Mouse (Mus musculus) E14TG2a.4 (cell line): Measurements from ENCODE around the gene Phf7.

Experiments used
- H3K27me3 ChIP-seq: 2 replicates; pipeline ENCODE4 v1.6.1; 2014; ENCODE audit warnings: low read length, control low read depth; ENCODE audit not compliant: insufficient read depth
- H3K36me3 ChIP-seq: 2 replicates; pipeline ENCODE4 v1.6.1; 2014; ENCODE audit warnings: low read length, control low read depth; ENCODE audit not compliant: insufficient read depth
- H3K4me1 ChIP-seq: replicated peaks from 2 replicates; pipeline ENCODE4 v1.6.1; 2014; ENCODE audit warnings: low read depth, low read length, control low read depth
- H3K4me3 ChIP-seq: replicated peaks from 2 replicates; pipeline ENCODE4 v1.5.1; 2014; ENCODE audit warnings: mild to moderate bottlenecking, low read length
- H3K9me3 ChIP-seq: 2 replicates; pipeline ENCODE4 v1.6.1; 2014; ENCODE audit warnings: low read length, control low read depth
- CTCF ChIP-seq: conservative IDR thresholded peaks from 2 replicates; pipeline ENCODE4 v1.5.1; 2014; ENCODE audit warnings: low read length
- NANOG ChIP-seq: IDR thresholded peaks from 2 replicates; pipeline ENCODE4 v1.6.1; 2014; ENCODE audit warnings: borderline replicate concordance, low read length, mixed read lengths
- POU5F1 ChIP-seq: IDR thresholded peaks from 2 replicates; pipeline ENCODE4 v1.6.1; 2014; ENCODE audit warnings: low read length, borderline replicate concordance

The Phf7 gene

GRCm38 (mm10) chr14:31251084-31251604 lies at the start of gene Phf7, which contains the start of gene Bap1:
Gene Phf7 (minus strand): TSS chr14:31251317.
Gene Bap1 (plus strand): TSS chr14:31251450.
- peak within 1 kb of the TSS; percentile 99 for H3K4me3 ChIP-seq
- no peak for TF ChIP-seq NANOG
- TF ChIP-seq POU5F1: no peak
- TF ChIP-seq CTCF: no peak
- H3K36me3 ChIP-seq: peaks cover 37% of the 10 kb centered on the region
- no peaks in the 10 kb centered on the region for H3K9me3 ChIP-seq
- H3K27me3 ChIP-seq: peaks cover 20% of the 10 kb centered on the region
- H3K4me1 ChIP-seq: peaks cover 21% of the 10 kb centered on the region

- Histone ChIP-seq H3K4me3 (no peak overlapping the region), H3K4me1 (no peaks in the 10 kb centered on the region), H3K27me3 (0 out of 2 replicates have a peak, but pooled peaks cover 9% of the 10 kb centered on the region), H3K9me3 (no peaks in the 10 kb centered on the region), H3K36me3 (no peaks in the 10 kb centered on the region)
- TF ChIP-seq CTCF (no peak), NANOG (no peak), POU5F1 (no peak)
Measured at GRCm38 (mm10) chr14:31285728-31286127, 34.6 kb upstream of the Phf7 start.

GRCm38 (mm10) chr14:31272164-31272563 lies 21.0 kb upstream of the Phf7 start:
- no peak overlapping the region for H3K4me3 ChIP-seq
- TF ChIP-seq CTCF (peak; percentile 77), POU5F1 (no peak)
- no peaks in the 10 kb centered on the region for H3K36me3 ChIP-seq
- H3K9me3 ChIP-seq: peaks cover 16% of the 10 kb centered on the region
- peaks cover 21% of the 10 kb centered on the region for H3K27me3 ChIP-seq
- H3K4me1 ChIP-seq: peaks cover 18% of the 10 kb centered on the region

- no peak for TF ChIP-seq NANOG
- Histone ChIP-seq H3K36me3 (no peaks in the 10 kb centered on the region), H3K4me1 (peaks cover 18% of the 10 kb centered on the region), H3K9me3 (peaks cover 7% of the 10 kb centered on the region; the same call in 1 of the 2 replicates), H3K4me3 (no peak overlapping the region), H3K27me3 (peaks cover 29% of the 10 kb centered on the region)
Measured at GRCm38 (mm10) chr14:31271121-31271520, 20.0 kb upstream of the Phf7 start.

- peak overlapping the region; percentile 74 for H3K4me3 ChIP-seq
- peaks cover 33% of the 10 kb centered on the region for H3K27me3 ChIP-seq
- TF ChIP-seq CTCF (no peak), POU5F1 (no peak), NANOG (no peak)
- no peaks in the 10 kb centered on the region for H3K9me3 ChIP-seq
- H3K4me1 ChIP-seq: peaks cover 18% of the 10 kb centered on the region
- no peaks in the 10 kb centered on the region for H3K36me3 ChIP-seq
Measured at GRCm38 (mm10) chr14:31269456-31270100, 18.5 kb upstream of the Phf7 start.

GRCm38 (mm10) chr14:31268301-31269001 lies 17.3 kb upstream of the Phf7 start:
- peak overlapping the region; percentile 74; the same call in 1 of the 2 replicates for H3K4me3 ChIP-seq
- TF ChIP-seq NANOG (no peak), CTCF (no peak), POU5F1 (no peak)
- H3K36me3 ChIP-seq: no peaks in the 10 kb centered on the region
- no peaks in the 10 kb centered on the region for H3K9me3 ChIP-seq
- peaks cover 33% of the 10 kb centered on the region for H3K27me3 ChIP-seq
- peaks cover 18% of the 10 kb centered on the region for H3K4me1 ChIP-seq

GRCm38 (mm10) chr14:31267649-31268048 lies 16.5 kb upstream of the Phf7 start:
- Histone ChIP-seq H3K4me1 (peaks cover 18% of the 10 kb centered on the region), H3K4me3 (no peak overlapping the region)
- TF ChIP-seq NANOG (no peak), CTCF (no peak), POU5F1 (no peak)

GRCm38 (mm10) chr14:31260932-31261331 lies 9.8 kb upstream of the Phf7 start:
- H3K27me3 ChIP-seq: 0 out of 2 replicates have a peak, but pooled peaks cover 4% of the 10 kb centered on the region
- no peaks in the 10 kb centered on the region for H3K4me1 ChIP-seq
- no peaks in the 10 kb centered on the region for H3K9me3 ChIP-seq
- peaks cover 64% of the 10 kb centered on the region for H3K36me3 ChIP-seq
- TF ChIP-seq CTCF (no peak), POU5F1 (no peak), NANOG (no peak)
- H3K4me3 ChIP-seq: no peak overlapping the region

More at GRCm38 (mm10) chr14:31267649-31268048, 16.5 kb upstream of the Phf7 start:
- Histone ChIP-seq H3K9me3 (no peaks in the 10 kb centered on the region), H3K27me3 (peaks cover 33% of the 10 kb centered on the region), H3K36me3 (no peaks in the 10 kb centered on the region)
